Mouse (Mus musculus): ENCODE measurements around the gene Gm9887. TPM values are rescaled to one million over a fixed set of nuclear protein-coding genes. Genes with fewer than 3 reads are reported as not detected.
"Not testable (repeated sequence)": the region's sequence is repeated elsewhere in the genome, so short reads cannot be mapped to it uniquely, and the experiment has no call there.

The Gm9887 gene
- polyA plus RNA-seq, 1 experiment: 5.4 TPM

GRCm38 (mm10) chr12:69400871-69401286 is 28.6 kb upstream of the Gm9887 start:
- Histone ChIP-seq H3K4me3 (ENCODE audit: low read depth, low read length) (no peak overlapping the region), H3K27ac (ENCODE audit: insufficient read depth, low read depth, low read length) (no peak overlapping the region), H3K36me3 (ENCODE audit: control insufficient read depth, insufficient read depth, low read length) (no peaks in the 10 kb centered on the region), H3K27me3 (ENCODE audit: control insufficient read depth, insufficient read depth, low read length) (no peaks in the 10 kb centered on the region), H3K4me1 (ENCODE audit: control insufficient read depth, insufficient read depth, insufficient read length, low read length) (no peaks in the 10 kb centered on the region)
- no peak for TF ChIP-seq POLR2A (IDR thresholded peaks at IDR 0.05; ENCODE audit: low read depth, low read length)
- no peak for TF ChIP-seq CTCF (IDR thresholded peaks at IDR 0.05; ENCODE audit: extremely low read depth, insufficient read length, insufficient replicate concordance, low read depth, low read length)
- WGBS: 17% methylated on average over 2 of the region's 2 CpGs

GRCm38 (mm10) chr12:69400367-69400766 is 28.1 kb upstream of the Gm9887 start:
- Histone ChIP-seq H3K4me3 (ENCODE audit: low read depth, low read length) (no peak overlapping the region), H3K27me3 (ENCODE audit: control insufficient read depth, insufficient read depth, low read length) (no peaks in the 10 kb centered on the region), H3K27ac (ENCODE audit: insufficient read depth, low read depth, low read length) (no peak overlapping the region), H3K4me1 (ENCODE audit: control insufficient read depth, insufficient read depth, insufficient read length, low read length) (no peaks in the 10 kb centered on the region), H3K36me3 (ENCODE audit: control insufficient read depth, insufficient read depth, low read length) (no peaks in the 10 kb centered on the region)
- 90% methylated on average over 4 of the region's 4 CpGs for WGBS
- TF ChIP-seq CTCF (IDR thresholded peaks at IDR 0.05; ENCODE audit: extremely low read depth, insufficient read length, insufficient replicate concordance, low read depth, low read length) (no peak), POLR2A (IDR thresholded peaks at IDR 0.05; ENCODE audit: low read depth, low read length) (no peak)

GRCm38 (mm10) chr12:69394456-69394855 is 22.2 kb upstream of the Gm9887 start:
- 92% methylated on average over 6 of the region's 6 CpGs for WGBS
- TF ChIP-seq POLR2A (IDR thresholded peaks at IDR 0.05; ENCODE audit: low read depth, low read length) (no peak), CTCF (IDR thresholded peaks at IDR 0.05; ENCODE audit: extremely low read depth, insufficient read length, insufficient replicate concordance, low read depth, low read length) (no peak)
- Histone ChIP-seq H3K4me1 (ENCODE audit: control insufficient read depth, insufficient read depth, insufficient read length, low read length) (peaks cover 5% of the 10 kb centered on the region; the same call in 1 of the 2 replicates), H3K36me3 (ENCODE audit: control insufficient read depth, insufficient read depth, low read length) (no peaks in the 10 kb centered on the region), H3K27ac (ENCODE audit: insufficient read depth, low read depth, low read length) (no peak overlapping the region), H3K27me3 (ENCODE audit: control insufficient read depth, insufficient read depth, low read length) (no peaks in the 10 kb centered on the region), H3K4me3 (ENCODE audit: low read depth, low read length) (no peak overlapping the region)

- Histone ChIP-seq H3K4me1 (ENCODE audit: control insufficient read depth, insufficient read depth, insufficient read length, low read length) (peaks cover 5% of the 10 kb centered on the region; the same call in 1 of the 2 replicates), H3K27me3 (ENCODE audit: control insufficient read depth, insufficient read depth, low read length) (no peaks in the 10 kb centered on the region), H3K36me3 (ENCODE audit: control insufficient read depth, insufficient read depth, low read length) (no peaks in the 10 kb centered on the region), H3K4me3 (ENCODE audit: low read depth, low read length) (no peak overlapping the region), H3K27ac (ENCODE audit: insufficient read depth, low read depth, low read length) (no peak overlapping the region)
- TF ChIP-seq CTCF (IDR thresholded peaks at IDR 0.05; ENCODE audit: extremely low read depth, insufficient read length, insufficient replicate concordance, low read depth, low read length): no peak
- no peak for TF ChIP-seq POLR2A (IDR thresholded peaks at IDR 0.05; ENCODE audit: low read depth, low read length)
- WGBS: 77% methylated on average over 10 of the region's 10 CpGs
Observed at GRCm38 (mm10) chr12:69393076-69393475, 20.8 kb upstream of the Gm9887 start.

GRCm38 (mm10) chr12:69390000-69390698 is 17.9 kb upstream of the Gm9887 start:
- H3K27ac ChIP-seq (ENCODE audit: insufficient read depth, low read depth, low read length): no peak overlapping the region
- H3K4me3 ChIP-seq (ENCODE audit: low read depth, low read length): no peak overlapping the region
- H3K36me3 ChIP-seq (ENCODE audit: control insufficient read depth, insufficient read depth, low read length): no peaks in the 10 kb centered on the region
- H3K27me3 ChIP-seq (ENCODE audit: control insufficient read depth, insufficient read depth, low read length): no peaks in the 10 kb centered on the region
- TF ChIP-seq CTCF (IDR thresholded peaks at IDR 0.05; ENCODE audit: extremely low read depth, insufficient read length, insufficient replicate concordance, low read depth, low read length) (no peak), POLR2A (IDR thresholded peaks at IDR 0.05; ENCODE audit: low read depth, low read length) (no peak)
- WGBS: 54% methylated on average over 7 of the region's 7 CpGs
- H3K4me1 ChIP-seq (ENCODE audit: control insufficient read depth, insufficient read depth, insufficient read length, low read length): peaks cover 7% of the 10 kb centered on the region; the same call in 1 of the 2 replicates

GRCm38 (mm10) chr12:69389273-69389938 is 17.1 kb upstream of the Gm9887 start:
- H3K4me3 ChIP-seq (ENCODE audit: low read depth, low read length): no peak overlapping the region
- H3K27me3 ChIP-seq (ENCODE audit: control insufficient read depth, insufficient read depth, low read length): no peaks in the 10 kb centered on the region
- no peak for TF ChIP-seq POLR2A (IDR thresholded peaks at IDR 0.05; ENCODE audit: low read depth, low read length)
- TF ChIP-seq CTCF (IDR thresholded peaks at IDR 0.05; ENCODE audit: extremely low read depth, insufficient read length, insufficient replicate concordance, low read depth, low read length): no peak
- H3K27ac ChIP-seq (ENCODE audit: insufficient read depth, low read depth, low read length): no peak overlapping the region
- no peaks in the 10 kb centered on the region for H3K36me3 ChIP-seq (ENCODE audit: control insufficient read depth, insufficient read depth, low read length)
- peaks cover 2% of the 10 kb centered on the region; the same call in 1 of the 2 replicates for H3K4me1 ChIP-seq (ENCODE audit: control insufficient read depth, insufficient read depth, insufficient read length, low read length)
- 65% methylated on average over 7 of the region's 7 CpGs for WGBS

- TF ChIP-seq POLR2A (IDR thresholded peaks at IDR 0.05; ENCODE audit: low read depth, low read length): no peak
- Histone ChIP-seq H3K27me3 (ENCODE audit: control insufficient read depth, insufficient read depth, low read length) (no peaks in the 10 kb centered on the region), H3K4me1 (ENCODE audit: control insufficient read depth, insufficient read depth, insufficient read length, low read length) (0 out of 2 replicates have a peak, but pooled peaks cover 2% of the 10 kb centered on the region), H3K36me3 (ENCODE audit: control insufficient read depth, insufficient read depth, low read length) (no peaks in the 10 kb centered on the region), H3K27ac (ENCODE audit: insufficient read depth, low read depth, low read length) (no peak overlapping the region), H3K4me3 (ENCODE audit: low read depth, low read length) (no peak overlapping the region)
- WGBS: 95% methylated on average over 10 of the region's 10 CpGs
Observed at GRCm38 (mm10) chr12:69388321-69388869, 16.1 kb upstream of the Gm9887 start.

- not testable (repeated sequence) for H3K27ac ChIP-seq (ENCODE audit: insufficient read depth, low read depth, low read length); H3K27me3 ChIP-seq (ENCODE audit: control insufficient read depth, insufficient read depth, low read length); H3K4me1 ChIP-seq (ENCODE audit: control insufficient read depth, insufficient read depth, insufficient read length, low read length); H3K4me3 ChIP-seq (ENCODE audit: low read depth, low read length); H3K36me3 ChIP-seq (ENCODE audit: control insufficient read depth, insufficient read depth, low read length)
- WGBS: 78% methylated on average over 12 of the region's 12 CpGs
Observed at GRCm38 (mm10) chr12:69386281-69386732, 14.0 kb upstream of the Gm9887 start.

All from small intestine, adult 2 months (tissue).